11 mouse cellular contexts compared by ENCODE assay signal in the genomic region with DNA sequence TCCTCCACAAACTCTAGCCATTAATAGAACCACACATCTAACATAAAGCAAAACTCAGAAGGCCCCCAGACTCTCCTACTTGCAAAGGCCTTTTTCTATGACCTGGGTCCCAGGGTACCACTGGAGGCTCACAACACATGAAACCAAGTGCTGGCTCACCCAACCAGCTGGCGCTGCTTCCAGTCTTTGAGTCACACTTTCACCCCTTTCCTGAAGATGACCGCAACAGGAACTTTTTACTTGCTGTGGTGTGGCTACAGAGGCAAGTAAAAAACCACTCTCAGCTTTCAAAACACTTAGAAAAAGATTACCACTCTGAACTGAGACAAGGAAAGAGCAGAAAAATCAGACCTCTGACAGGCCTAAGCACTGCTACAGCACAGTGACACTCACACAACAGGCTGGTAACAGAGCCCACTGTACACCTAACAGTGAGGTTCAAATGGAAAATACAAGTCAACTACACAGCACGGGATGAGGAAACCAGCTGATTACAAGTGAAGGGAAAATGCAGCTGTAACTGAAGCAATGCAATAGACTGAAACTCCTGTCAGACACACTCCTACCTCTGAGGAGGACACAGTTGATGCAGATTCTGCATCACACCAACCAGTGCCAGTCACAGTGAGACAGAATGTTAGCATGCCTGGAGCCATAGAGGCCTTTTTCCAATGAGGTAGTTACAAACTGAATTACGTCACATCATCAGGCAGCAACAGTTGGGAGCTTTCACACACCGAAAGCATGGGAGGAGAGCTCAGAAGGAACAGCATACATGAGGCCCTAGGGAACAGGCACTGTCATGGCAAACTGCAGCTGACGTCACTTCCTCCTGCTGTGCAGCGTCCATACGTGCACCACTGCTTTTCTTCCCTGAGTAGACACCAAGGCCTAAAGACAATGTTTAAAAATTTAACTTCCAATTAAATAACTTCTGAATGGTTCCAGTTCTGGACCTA. TPM values are rescaled to one million over a fixed set of nuclear protein-coding genes. Genes with fewer than 3 reads are reported as not detected.
DNase-seq lines count a peak whose midpoint lies in the region; ATAC-seq lines count a peak whose summit lies in the region.
"Had no signal": no experiment of that assay in that cellular context is flagged by ENCODE, and none has a peak within 500 bp of the region (broad histone marks: within the 10 kb centered on the region; RNA-seq: fewer than 3 reads in every experiment).

No protein-coding gene starts in this region.

- H3K4me3 ChIP-seq in liver, embryonic 13.5 days (replicated peaks): no peak overlapping the region
- no peak overlapping the region for H3K4me3 ChIP-seq in liver, embryonic 12.5 days
- H3K4me3 ChIP-seq: erythroblast, embryonic 14.5 days had no signal

- no peak for DNase-seq in liver, embryonic 13.5 days
- peak; percentile 53 for DNase-seq in NIH3T3 (ENCODE audit: low read depth)
- no peak for DNase-seq in left cerebral cortex, postnatal 4 days
- DNase-seq in spleen, adult 12 weeks (ENCODE audit: low spot score): no peak
- DNase-seq: thymus, postnatal 25 days had no signal

- H3K9me3 ChIP-seq in liver, embryonic 13.5 days (replicated peaks): no peaks in the 10 kb centered on the region
- H3K9me3 ChIP-seq in liver, embryonic 12.5 days (replicated peaks): no peaks in the 10 kb centered on the region
- H3K9me3 ChIP-seq: G1E had no signal

- H3K27me3 ChIP-seq in liver, embryonic 13.5 days: no peaks in the 10 kb centered on the region
- H3K27me3 ChIP-seq in liver, embryonic 12.5 days (replicated peaks): no peaks in the 10 kb centered on the region

- no peak overlapping the region for H3K9ac ChIP-seq in liver, embryonic 13.5 days
- H3K9ac ChIP-seq in liver, embryonic 12.5 days: no peak overlapping the region

- intact Hi-C loops in left cerebral cortex, postnatal 4 days (cut with DNase I): no loop called here

- WGBS in liver, embryonic 13.5 days (ENCODE audit: insufficient replicate concordance): 74% methylated on average over 8 of the region's 8 CpGs
- WGBS in liver, embryonic 12.5 days (ENCODE audit: insufficient replicate concordance): 76% methylated on average over 8 of the region's 8 CpGs

- ATAC-seq in liver, embryonic 13.5 days (ENCODE audit: low read depth): no peak
- ATAC-seq in liver, embryonic 12.5 days: no peak
- peak; percentile 91 to 94 for ATAC-seq in hematopoietic stem cell, adult 5-6 weeks (replicated peaks in 1 of 2; ENCODE audit: insufficient read depth in 1 of 2, low FRiP score in 2 of 2, low TSS enrichment in 1 of 2, low read depth in 1 of 2, poor library complexity in 2 of 2, severe bottlenecking in 2 of 2)
- ATAC-seq in neutrophil, adult 5-6 weeks (ENCODE audit: extremely low read depth, insufficient number of reproducible peaks, low FRiP score, poor library complexity, severe bottlenecking): peak; percentile 71

- H3K27ac ChIP-seq in liver, embryonic 13.5 days: peak overlapping the region; percentile 23; the same call in 1 of the 2 replicates
- H3K27ac ChIP-seq in liver, embryonic 12.5 days: no peak overlapping the region; the same call in 1 of the 2 replicates
- H3K27ac ChIP-seq: kidney, postnatal 0 days had no signal

- H3K4me2 ChIP-seq in liver, embryonic 13.5 days: no peak overlapping the region
- H3K4me2 ChIP-seq in liver, embryonic 12.5 days: no peak overlapping the region

- H3K4me1 ChIP-seq in liver, embryonic 13.5 days (replicated peaks): peaks cover 41% of the 10 kb centered on the region
- H3K4me1 ChIP-seq in liver, embryonic 12.5 days: peaks cover 29% of the 10 kb centered on the region

- peaks cover 85% of the 10 kb centered on the region for H3K36me3 ChIP-seq in liver, embryonic 13.5 days
- H3K36me3 ChIP-seq in liver, embryonic 12.5 days: peaks cover 91% of the 10 kb centered on the region

RNA-seq across cellular contexts. Expression of gene Rnf141, which starts 20.0 kb away (rescaled TPM):
- polyA plus RNA-seq in liver, embryonic 13.5 days (2015; fragmentation: Nextera tagmentation; extraction: Ambion mirVana): 24.0 and 30.3 TPM in 2 replicates
- 29.1 and 31.7 TPM in 2 replicates for polyA plus RNA-seq in liver, embryonic 12.5 days (2016; fragmentation: Nextera tagmentation; extraction: Ambion mirVana)
- total RNA-seq in hematopoietic stem cell, adult 5-6 weeks (2017): 66.5 and 76.7 TPM in 2 replicates
- total RNA-seq in neutrophil, adult 5-6 weeks (2017): 70.6 and 74.5 TPM in 2 replicates
- total RNA-seq in left cerebral cortex, postnatal 4 days (2021): 10 to 100 TPM; 85.2 to 93.9 TPM

RNA-seq across cellular contexts. Expression of gene Lyve1, which starts 38.8 kb away (rescaled TPM):
- 25.4 and 33.7 TPM in 2 replicates for polyA plus RNA-seq in liver, embryonic 13.5 days (2015; fragmentation: Nextera tagmentation; extraction: Ambion mirVana)
- polyA plus RNA-seq in liver, embryonic 12.5 days (2016; fragmentation: Nextera tagmentation; extraction: Ambion mirVana): 26.7 and 28.6 TPM in 2 replicates
- 0.31 TPM in 1 of 2 replicates, not detected in the other for total RNA-seq in hematopoietic stem cell, adult 5-6 weeks (2017)
- total RNA-seq in neutrophil, adult 5-6 weeks (2017): not detected in 2 replicates
- 1 to 10 TPM; 4.0 to 5.1 TPM for total RNA-seq in left cerebral cortex, postnatal 4 days (2021)
- polyA plus RNA-seq: G1E had no signal

RNA-seq across cellular contexts. Expression of gene Ampd3, which starts 56.3 kb away (rescaled TPM):
- polyA plus RNA-seq in liver, embryonic 13.5 days (2015; fragmentation: Nextera tagmentation; extraction: Ambion mirVana): 26.2 and 34.2 TPM in 2 replicates
- 33.7 and 34.2 TPM in 2 replicates for polyA plus RNA-seq in liver, embryonic 12.5 days (2016; fragmentation: Nextera tagmentation; extraction: Ambion mirVana)
- 4.4 and 9.3 TPM in 2 replicates for total RNA-seq in hematopoietic stem cell, adult 5-6 weeks (2017)
- 60.2 and 63.0 TPM in 2 replicates for total RNA-seq in neutrophil, adult 5-6 weeks (2017)
- 10 to 100 TPM; 18.5 to 19.5 TPM for total RNA-seq in left cerebral cortex, postnatal 4 days (2021)

Comparison
In these comparisons a context has a peak if more than half of its experiments do, and no peak if none do; other contexts are left out.
1. ATAC-seq: peak in hematopoietic stem cell, adult 5-6 weeks (2 of 2) and neutrophil, adult 5-6 weeks (single experiment); none in liver, embryonic 13.5 days (single experiment) and liver, embryonic 12.5 days (single experiment).